Mouse (Mus musculus) myocyte (in vitro differentiated cells): ENCODE measurements around the gene Olfr1324.

Experiments
- E2F4 ChIP-seq: IDR thresholded peaks from one replicate; pipeline ENCODE4 v1.6.1; 2011; ENCODE audit warnings: mild to moderate bottlenecking, control low read depth, moderate library complexity; ENCODE audit not compliant: insufficient read depth
- MAX ChIP-seq: IDR thresholded peaks from one replicate; pipeline ENCODE4 v1.6.1; 2011; ENCODE audit warnings: low read depth, mild to moderate bottlenecking, control low read depth
- MYOD1 ChIP-seq, 3 experiments: IDR thresholded peaks; one replicate each; pipeline ENCODE4 v1.6.1; 2011; ENCODE audit warnings: control low read depth in 2 of 3, low read depth in 2 of 3, mild to moderate bottlenecking in 2 of 3, moderate library complexity in 1 of 3; ENCODE audit not compliant: insufficient read length in 2 of 3, control insufficient read depth in 1 of 3
- MYOG ChIP-seq, 3 experiments: IDR thresholded peaks; one replicate each; pipeline ENCODE4 v1.6.1; 2011; ENCODE audit warnings: control low read depth in 2 of 3, low read depth in 2 of 3, mild to moderate bottlenecking in 2 of 3; ENCODE audit not compliant: insufficient read length in 2 of 3, control insufficient read depth in 1 of 3, insufficient read depth in 1 of 3
- POLR2A ChIP-seq: IDR thresholded peaks from one replicate; pipeline ENCODE4 v1.6.1; 2011; ENCODE audit warnings: low read depth, mild to moderate bottlenecking, control low read depth, moderate library complexity; ENCODE audit not compliant: insufficient read length
- POLR2AphosphoS2 ChIP-seq: IDR thresholded peaks from one replicate; pipeline ENCODE4 v1.6.1; 2011; ENCODE audit warnings: low read depth, control low read depth; ENCODE audit not compliant: insufficient read length
- REST ChIP-seq: IDR thresholded peaks from one replicate; pipeline ENCODE4 v1.6.1; 2011; ENCODE audit warnings: mild to moderate bottlenecking, control low read depth, moderate library complexity; ENCODE audit not compliant: insufficient read depth, insufficient read length
- TCF12 ChIP-seq: IDR thresholded peaks from one replicate; pipeline ENCODE4 v1.6.1; 2011; ENCODE audit warnings: mild to moderate bottlenecking, control low read depth; ENCODE audit not compliant: poor library complexity, insufficient read depth, severe bottlenecking
- USF1 ChIP-seq: IDR thresholded peaks from one replicate; pipeline ENCODE4 v1.6.1; 2011; ENCODE audit warnings: low read depth, mild to moderate bottlenecking, control low read depth, moderate library complexity

DNA sequence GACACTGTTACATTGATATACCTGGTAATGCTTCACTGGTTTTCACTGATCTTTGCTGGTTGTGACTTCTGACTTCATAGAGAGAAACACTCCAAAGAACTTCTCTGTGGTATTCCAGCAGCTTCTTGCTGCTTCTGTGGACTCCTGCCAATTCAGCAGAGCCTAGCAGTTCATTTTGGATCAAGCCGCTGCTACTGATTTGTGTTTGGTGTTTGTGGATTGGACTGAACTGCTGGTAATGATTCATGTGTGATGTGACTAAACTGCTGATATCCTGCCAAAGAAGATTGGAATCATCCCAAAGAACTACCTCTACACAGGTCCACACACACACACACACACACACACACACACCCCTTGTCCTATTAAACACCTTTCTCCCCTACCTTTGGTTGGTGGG is 14.4 kb upstream of the Olfr1324 start:
- TF ChIP-seq POLR2A, result no peak
- no peak for TF ChIP-seq TCF12
- TF ChIP-seq MYOD1 (IDR thresholded peaks at IDR 0.05; ENCODE audit: control insufficient read depth in 1 of 3, insufficient read length in 2 of 3, low read depth in 2 of 3), result no peak
- TF ChIP-seq USF1, result no peak
- no peak for TF ChIP-seq E2F4
- no peak for TF ChIP-seq MAX
- no peak for TF ChIP-seq MYOG (IDR thresholded peaks at IDR 0.05; ENCODE audit: control insufficient read depth in 1 of 3, insufficient read depth in 1 of 3, insufficient read length in 2 of 3, low read depth in 2 of 3)
- TF ChIP-seq REST, result no peak
- TF ChIP-seq POLR2AphosphoS2, result no peak
